Mouse (Mus musculus) ES-Bruce4 (cell line): ENCODE data around the gene Dydc2.

ENCODE experiments used
- CTCF ChIP-seq: IDR thresholded peaks from one replicate; pipeline ENCODE4 v1.8.1; 2011; ENCODE audit warnings: low read depth, low read length
- EP300 ChIP-seq: IDR thresholded peaks from 2 replicates; pipeline ENCODE4 v1.6.1; 2011; ENCODE audit warnings: low read depth, low read length; ENCODE audit not compliant: insufficient read depth
- POLR2A ChIP-seq: IDR thresholded peaks from one replicate; pipeline ENCODE4 v1.8.1; 2011; ENCODE audit warnings: low read length; ENCODE audit not compliant: insufficient read depth

GRCm38 (mm10) chr14:41102269-41102668 lies 33.3 kb upstream of the Dydc2 start:
- TF ChIP-seq EP300 (no peak), CTCF (no peak), POLR2A (no peak)
